Mouse (Mus musculus): ENCODE results near the gene Gm9639.
A peak's percentile ranks its signal among the peaks of the same experiment; 100 is the strongest.
"Not testable (repeated sequence)": the region's sequence is repeated elsewhere in the genome, so short reads cannot be mapped to it uniquely, and the experiment has no call there.

Gm9639 gene

GRCm38 (mm10) chr10:77753448-77753847, 41.4 kb downstream of the Gm9639 start:
- DNase-seq (ENCODE audit: low read depth, low spot score) = peak; percentile 38

DNA sequence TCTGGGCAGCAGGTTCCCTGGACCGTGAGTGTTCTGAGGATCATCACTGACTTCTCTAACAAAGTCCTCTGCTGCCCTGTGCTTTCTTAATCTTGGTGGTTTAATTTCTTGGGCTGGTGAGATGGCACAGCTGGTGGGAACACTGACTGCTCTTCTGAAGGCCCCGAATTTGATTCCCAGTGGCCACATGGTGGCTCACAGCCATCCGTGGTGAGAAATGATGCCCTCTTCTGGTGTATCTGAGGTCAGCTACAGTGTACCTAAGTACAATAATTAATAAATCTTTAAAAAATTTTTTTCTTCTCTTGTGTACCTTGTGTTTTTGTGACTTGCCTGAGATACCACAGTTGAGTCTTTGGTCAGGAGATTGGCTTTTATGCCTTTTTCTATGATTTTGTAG, 42.6 kb downstream of the Gm9639 start:
- DNase-seq (ENCODE audit: low read depth, low spot score) = not testable (repeated sequence)

DNA sequence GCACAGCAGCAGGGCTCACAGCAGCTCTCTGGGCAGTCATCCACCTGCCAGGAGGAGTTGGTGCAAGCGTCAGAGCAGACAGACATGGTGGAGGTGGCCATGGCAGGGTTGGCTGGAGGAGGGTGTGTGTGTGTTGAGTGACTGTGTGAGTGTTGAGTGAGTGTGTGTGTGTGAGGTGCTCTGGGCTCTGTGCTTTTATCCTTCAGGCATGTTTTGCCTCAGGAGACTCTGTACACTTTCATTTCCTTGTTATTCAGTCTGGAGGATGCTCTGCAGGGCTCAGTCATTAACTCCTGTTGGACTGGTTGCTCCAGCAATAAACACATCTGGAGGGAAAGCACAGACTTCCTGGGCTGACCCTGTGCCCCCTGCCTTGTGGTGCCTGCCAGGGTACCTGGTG, 43.6 kb downstream of the Gm9639 start, which contains the start of gene Gm9736:
Gene Gm9736, minus strand, starts transcription at position 101 of the 400 bp plus-strand sequence.
- not testable (repeated sequence) for DNase-seq (ENCODE audit: low read depth, low spot score)

- not testable (repeated sequence) for DNase-seq (ENCODE audit: low read depth, low spot score)
These were observed 44.2 kb downstream of the Gm9639 start for GRCm38 (mm10) chr10:77750686-77751085.
